Mouse (Mus musculus) small intestine, adult 2 months (tissue): ENCODE results near the gene Gm43738.

Experiments
- CTCF ChIP-seq: fragments of 200-500 bp; IDR thresholded peaks from 2 replicates; pipeline ENCODE4 v1.5.1; 2012; ENCODE audit warnings: low read depth, mild to moderate bottlenecking, control low read depth, inconsistent platforms, low read length, moderate library complexity, mixed read lengths; ENCODE audit not compliant: insufficient replicate concordance, insufficient read length; ENCODE audit errors: extremely low read depth
- POLR2A ChIP-seq: fragments of 200-500 bp; IDR thresholded peaks from 2 replicates; pipeline ENCODE4 v1.6.1; 2012; ENCODE audit warnings: low read depth, mild to moderate bottlenecking, control low read depth, inconsistent platforms, low read length, moderate library complexity

- TF ChIP-seq CTCF: no peak
- no peak for TF ChIP-seq POLR2A
Observed at GRCm38 (mm10) chr3:89067265-89067664, 33.6 kb downstream of the Gm43738 start.
